Mouse (Mus musculus) stomach, embryonic 16.5 days (tissue): Measurements from ENCODE around the gene Mrpl33. TPM values are rescaled to one million over a fixed set of nuclear protein-coding genes. Genes with fewer than 3 reads are reported as not detected.

Source experiments
- ATAC-seq: fragments of 200-750 bp; cut with Nextera tagmentation; 2 replicates; pipeline ENCODE4 v1.8.0; 2017; ENCODE audit warnings: moderate number of reproducible peaks, moderate TSS enrichment; ENCODE audit not compliant: insufficient read depth, low FRiP score
- H3K27ac ChIP-seq: fragments of 300-500 bp; sonication (generic); 2 replicates; pipeline ENCODE4 v1.5.1; 2014; ENCODE audit warnings: low read length
- H3K27me3 ChIP-seq: fragments of 300-500 bp; sonication (generic); 2 replicates; pipeline ENCODE4 v1.6.1; 2014; ENCODE audit warnings: low read length, control low read depth, mixed read lengths; ENCODE audit not compliant: control insufficient read depth, insufficient read depth
- H3K36me3 ChIP-seq: fragments of 300-500 bp; sonication (generic); 2 replicates; pipeline ENCODE4 v1.6.1; 2014; ENCODE audit warnings: low read length; ENCODE audit not compliant: control insufficient read depth, insufficient read depth
- H3K4me1 ChIP-seq: fragments of 300-500 bp; sonication (generic); 2 replicates; pipeline ENCODE4 v1.6.1; 2014; ENCODE audit warnings: low read length, control low read depth, mixed read lengths; ENCODE audit not compliant: control insufficient read depth, insufficient read depth
- H3K4me2 ChIP-seq: fragments of 300-500 bp; sonication (generic); 2 replicates; pipeline ENCODE4 v1.6.1; 2014; ENCODE audit warnings: low read depth, low read length, mixed read lengths
- H3K4me3 ChIP-seq: fragments of 300-500 bp; sonication (generic); replicated peaks from 2 replicates; pipeline ENCODE4 v1.5.1; 2014; ENCODE audit warnings: mild to moderate bottlenecking, low read length
- H3K9ac ChIP-seq: fragments of 300-500 bp; sonication (generic); 2 replicates; pipeline ENCODE4 v1.6.1; 2014; ENCODE audit warnings: low read length
- H3K9me3 ChIP-seq: fragments of 300-500 bp; sonication (generic); replicated peaks from 2 replicates; pipeline ENCODE4 v1.6.1; 2016; ENCODE audit warnings: low read length, control low read depth; ENCODE audit not compliant: control insufficient read depth
- WGBS: fragments of 180-500 bp; shearing (Covaris S2); extraction: QIAGEN DNeasy Blood & Tissue Kit; methylation state at CpG from one replicate; pipeline ENCODE4 v1.1.7; 2014; 5-methylcytosine and 5-hydroxymethylcytosine counted together
- polyA plus RNA-seq: library from polyadenylated mRNA; unstranded; fragments of >200 nt; fragmentation: Nextera tagmentation; extraction: Ambion mirVana; gene quantifications from 2 replicates; pipeline ENCODE4 v1.2.1, GENCODE M21; 2015

Gene Mrpl33
- polyA plus RNA-seq, 1 experiment from 2014 or later, result 319 TPM

GRCm38 (mm10) chr5:31602377-31602776 is 5.6 kb downstream of the Mrpl33 start:
- peak overlapping the region; percentile 80 for H3K27ac ChIP-seq

GRCm38 (mm10) chr5:31603766-31604165 is 7.0 kb downstream of the Mrpl33 start:
- Histone ChIP-seq H3K9ac (no peak overlapping the region), H3K4me3 (no peak overlapping the region), H3K27me3 (no peaks in the 10 kb centered on the region), H3K4me1 (peaks cover 7% of the 10 kb centered on the region; the same call in 1 of the 2 replicates), H3K36me3 (no peaks in the 10 kb centered on the region), H3K4me2 (no peak overlapping the region), H3K27ac (no peak overlapping the region), H3K9me3 (no peaks in the 10 kb centered on the region)
- 83% methylated on average over 6 of the region's 6 CpGs for WGBS
- ATAC-seq, result no peak

More at GRCm38 (mm10) chr5:31602377-31602776, 5.6 kb downstream of the Mrpl33 start:
- Histone ChIP-seq H3K4me2 (no peak overlapping the region), H3K9me3 (no peaks in the 10 kb centered on the region), H3K27me3 (no peaks in the 10 kb centered on the region), H3K9ac (0 out of 2 replicates have a peak overlapping the region, but pooled peaks have one; percentile 17), H3K4me3 (no peak overlapping the region), H3K4me1 (peaks cover 7% of the 10 kb centered on the region; the same call in 1 of the 2 replicates), H3K36me3 (no peaks in the 10 kb centered on the region)
- 75% methylated on average over 1 of the region's 1 CpGs for WGBS
- peak; percentile 81; the same call in 1 of the 2 replicates for ATAC-seq

- ATAC-seq, result no peak
- WGBS, result 49% methylated on average over 3 of the region's 3 CpGs
- H3K4me1 ChIP-seq, result peaks cover 7% of the 10 kb centered on the region; the same call in 1 of the 2 replicates
- no peaks in the 10 kb centered on the region for H3K36me3 ChIP-seq
- no peak overlapping the region for H3K4me2 ChIP-seq
- no peak overlapping the region for H3K4me3 ChIP-seq
- H3K9me3 ChIP-seq, result no peaks in the 10 kb centered on the region
- no peak overlapping the region for H3K9ac ChIP-seq
- H3K27ac ChIP-seq, result no peak overlapping the region
- H3K27me3 ChIP-seq, result no peaks in the 10 kb centered on the region
These were observed 9.4 kb downstream of the Mrpl33 start for GRCm38 (mm10) chr5:31606151-31606550.

- H3K36me3 ChIP-seq, result no peaks in the 10 kb centered on the region
- H3K4me3 ChIP-seq, result no peak overlapping the region
- ATAC-seq, result no peak
- H3K4me1 ChIP-seq, result peaks cover 7% of the 10 kb centered on the region
- no peak overlapping the region for H3K9ac ChIP-seq
- whole genome bisulfite sequencing, result 42% methylated on average over 13 of the region's 13 CpGs
- H3K4me2 ChIP-seq, result no peak overlapping the region
- H3K27me3 ChIP-seq, result no peaks in the 10 kb centered on the region
- no peaks in the 10 kb centered on the region for H3K9me3 ChIP-seq
- peak overlapping the region; percentile 50; the same call in 1 of the 2 replicates for H3K27ac ChIP-seq
These were observed 13.8 kb downstream of the Mrpl33 start for GRCm38 (mm10) chr5:31610376-31611086.

GRCm38 (mm10) chr5:31611186-31611585 is 14.5 kb downstream of the Mrpl33 start:
- WGBS, result 92% methylated on average over 1 of the region's 1 CpGs
- no peak overlapping the region for H3K9ac ChIP-seq
- ATAC-seq, result no peak
- H3K4me3 ChIP-seq, result no peak overlapping the region
- H3K27me3 ChIP-seq, result no peaks in the 10 kb centered on the region
- H3K4me1 ChIP-seq, result peaks cover 7% of the 10 kb centered on the region
- H3K4me2 ChIP-seq, result no peak overlapping the region
- H3K27ac ChIP-seq, result no peak overlapping the region
- H3K36me3 ChIP-seq, result no peaks in the 10 kb centered on the region
- no peaks in the 10 kb centered on the region for H3K9me3 ChIP-seq

- H3K27ac ChIP-seq, result peak overlapping the region; percentile 98
- peaks cover 6% of the 10 kb centered on the region for H3K36me3 ChIP-seq
- H3K9me3 ChIP-seq, result no peaks in the 10 kb centered on the region
- peak overlapping the region; percentile 92 for H3K9ac ChIP-seq
- H3K27me3 ChIP-seq, result no peaks in the 10 kb centered on the region
- peak; percentile 92 for ATAC-seq
- H3K4me1 ChIP-seq, result peaks cover 7% of the 10 kb centered on the region
- peak overlapping the region; percentile 85 for H3K4me3 ChIP-seq
- H3K4me2 ChIP-seq, result peak overlapping the region; percentile 63
- WGBS, result under 1% methylated on average over 37 of the region's 37 CpGs
These were observed 17.1 kb downstream of the Mrpl33 start for GRCm38 (mm10) chr5:31613852-31614286.

GRCm38 (mm10) chr5:31614339-31615025 is 17.7 kb downstream of the Mrpl33 start:
- peak overlapping the region; percentile 63 for H3K4me2 ChIP-seq
- no peaks in the 10 kb centered on the region for H3K9me3 ChIP-seq
- ATAC-seq, result no peak
- peaks cover 6% of the 10 kb centered on the region for H3K36me3 ChIP-seq
- WGBS, result 47% methylated on average over 6 of the region's 6 CpGs
- peak overlapping the region; percentile 85 for H3K4me3 ChIP-seq
- no peaks in the 10 kb centered on the region for H3K27me3 ChIP-seq
- H3K9ac ChIP-seq, result peak overlapping the region; percentile 92
- H3K27ac ChIP-seq, result peak overlapping the region; percentile 98
- peaks cover 7% of the 10 kb centered on the region for H3K4me1 ChIP-seq

GRCm38 (mm10) chr5:31620326-31620725 is 23.6 kb downstream of the Mrpl33 start:
- Histone ChIP-seq H3K4me2 (no peak overlapping the region), H3K9me3 (no peaks in the 10 kb centered on the region), H3K36me3 (peaks cover 6% of the 10 kb centered on the region), H3K27ac (no peak overlapping the region), H3K4me1 (no peaks in the 10 kb centered on the region), H3K27me3 (no peaks in the 10 kb centered on the region), H3K4me3 (no peak overlapping the region), H3K9ac (no peak overlapping the region)
- 90% methylated on average over 3 of the region's 3 CpGs for WGBS
- ATAC-seq, result no peak

GRCm38 (mm10) chr5:31627117-31627516 is 30.4 kb downstream of the Mrpl33 start:
- no peak overlapping the region for H3K4me3 ChIP-seq
- no peaks in the 10 kb centered on the region for H3K36me3 ChIP-seq
- no peaks in the 10 kb centered on the region for H3K9me3 ChIP-seq
- H3K4me2 ChIP-seq, result no peak overlapping the region
- no peaks in the 10 kb centered on the region for H3K4me1 ChIP-seq
- H3K27me3 ChIP-seq, result no peaks in the 10 kb centered on the region
- WGBS, result 25% methylated on average over 3 of the region's 3 CpGs
- H3K27ac ChIP-seq, result no peak overlapping the region
- ATAC-seq, result 0 out of 2 replicates have a peak, but pooled peaks have one; percentile 19
- no peak overlapping the region for H3K9ac ChIP-seq
